Mouse (Mus musculus) hindbrain, embryonic 16.5 days (tissue): ENCODE measurements around the gene Mctp2. TPM values are rescaled to one million over a fixed set of nuclear protein-coding genes. Genes with fewer than 3 reads are reported as not detected.

ENCODE experiments used
- ATAC-seq: fragments of 200-750 bp; cut with Nextera tagmentation; 2 replicates; pipeline ENCODE4 v1.8.0; 2017; ENCODE audit warnings: moderate TSS enrichment, moderate library complexity
- H3K27ac ChIP-seq: fragments of 300-500 bp; sonication (generic); 2 replicates; pipeline ENCODE4 v1.5.1; 2014; ENCODE audit warnings: low read depth, mild to moderate bottlenecking, control low read depth, low read length, moderate library complexity
- H3K27me3 ChIP-seq: fragments of 300-500 bp; sonication (generic); replicated peaks from 2 replicates; pipeline ENCODE4 v1.6.1; 2014; ENCODE audit warnings: low read length; ENCODE audit not compliant: control insufficient read depth, insufficient read depth
- H3K36me3 ChIP-seq: fragments of 300-500 bp; sonication (generic); 2 replicates; pipeline ENCODE4 v1.6.1; 2014; ENCODE audit warnings: mild to moderate bottlenecking, low read length, moderate library complexity, mixed read lengths; ENCODE audit not compliant: control insufficient read depth, insufficient read depth
- H3K4me1 ChIP-seq: fragments of 300-500 bp; sonication (generic); 2 replicates; pipeline ENCODE4 v1.6.1; 2014; ENCODE audit warnings: low read depth, low read length; ENCODE audit not compliant: control insufficient read depth, insufficient read depth
- H3K4me2 ChIP-seq: fragments of 300-500 bp; sonication (generic); 2 replicates; pipeline ENCODE4 v1.6.1; 2014; ENCODE audit warnings: mild to moderate bottlenecking, low read length, control low read depth, moderate library complexity
- H3K4me3 ChIP-seq: fragments of 300-500 bp; sonication (generic); 2 replicates; pipeline ENCODE4 v1.5.1; 2014; ENCODE audit warnings: mild to moderate bottlenecking, low read length, control low read depth, moderate library complexity
- H3K9ac ChIP-seq: fragments of 300-500 bp; sonication (generic); 2 replicates; pipeline ENCODE4 v1.6.1; 2014; ENCODE audit warnings: low read depth, mild to moderate bottlenecking, control low read depth, low read length, moderate library complexity
- H3K9me3 ChIP-seq: fragments of 300-500 bp; sonication (generic); 2 replicates; pipeline ENCODE4 v1.6.1; 2014; ENCODE audit warnings: mild to moderate bottlenecking, low read length, moderate library complexity; ENCODE audit not compliant: control insufficient read depth
- WGBS: fragments of 180-500 bp; shearing (Covaris S2); extraction: QIAGEN DNeasy Blood & Tissue Kit; methylation state at CpG from one replicate; pipeline ENCODE4 v1.1.7; 2014; 5-methylcytosine and 5-hydroxymethylcytosine counted together
- polyA plus RNA-seq: library from polyadenylated mRNA; unstranded; fragments of >200 nt; fragmentation: Nextera tagmentation; extraction: Ambion mirVana; gene quantifications from 2 replicates; pipeline ENCODE4 v1.2.1, GENCODE M21; 2015

Gene Mctp2
- polyA plus RNA-seq, 1 experiment from 2014 or later: 0.74 TPM

DNA sequence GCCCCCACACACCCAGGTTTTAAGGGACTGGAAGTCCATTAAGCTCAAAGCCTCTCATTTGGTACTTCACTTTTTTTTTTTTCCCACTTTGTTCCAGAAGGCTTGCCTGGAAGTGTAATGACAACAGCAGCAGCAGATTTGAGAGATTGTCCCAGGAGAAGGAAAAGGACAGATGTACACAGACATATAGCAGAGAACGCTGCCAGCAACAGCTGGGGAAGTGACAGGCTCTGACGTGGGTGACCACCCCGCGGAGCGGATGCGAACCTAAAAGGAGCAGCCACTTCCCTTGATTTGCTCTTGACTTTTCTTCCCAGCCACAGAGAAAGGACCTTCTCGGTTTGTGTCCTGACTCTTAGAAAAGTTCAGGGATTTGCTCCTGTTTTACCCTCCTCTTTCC is 185.4 kb downstream of the Mctp2 start:
- WGBS: 77% methylated on average over 7 of the region's 7 CpGs
- Histone ChIP-seq H3K27ac (no peak overlapping the region), H3K27me3 (no peaks in the 10 kb centered on the region), H3K9me3 (no peaks in the 10 kb centered on the region), H3K36me3 (no peaks in the 10 kb centered on the region), H3K9ac (no peak overlapping the region), H3K4me3 (no peak overlapping the region), H3K4me1 (no peaks in the 10 kb centered on the region), H3K4me2 (no peak overlapping the region)
- ATAC-seq: no peak

DNA sequence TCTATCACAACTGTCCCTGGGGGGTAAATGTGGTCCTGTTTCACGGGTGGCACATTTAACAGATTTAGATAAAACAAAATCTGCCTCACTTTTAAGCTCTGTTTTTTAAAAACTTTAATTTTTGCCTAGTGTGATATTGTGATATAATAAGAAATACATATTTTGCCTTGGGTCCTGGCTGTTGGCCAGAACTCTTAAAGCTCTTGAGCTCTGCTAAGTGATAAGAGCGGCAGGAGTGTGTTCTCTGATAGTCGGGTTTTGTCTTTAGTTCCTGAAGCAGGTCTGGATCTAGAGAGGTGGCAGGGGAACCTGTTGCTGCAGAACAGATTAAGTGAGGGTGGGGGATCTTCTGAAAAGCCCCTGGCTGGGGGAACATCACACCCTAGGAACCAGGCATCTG is 186.7 kb downstream of the Mctp2 start:
- no peak overlapping the region for H3K4me2 ChIP-seq
- H3K9ac ChIP-seq: no peak overlapping the region
- no peaks in the 10 kb centered on the region for H3K9me3 ChIP-seq
- H3K36me3 ChIP-seq: no peaks in the 10 kb centered on the region
- H3K4me3 ChIP-seq: no peak overlapping the region
- no peak for ATAC-seq
- WGBS: 84% methylated on average over 3 of the region's 3 CpGs
- H3K4me1 ChIP-seq: no peaks in the 10 kb centered on the region
- no peak overlapping the region for H3K27ac ChIP-seq
- no peaks in the 10 kb centered on the region for H3K27me3 ChIP-seq

DNA sequence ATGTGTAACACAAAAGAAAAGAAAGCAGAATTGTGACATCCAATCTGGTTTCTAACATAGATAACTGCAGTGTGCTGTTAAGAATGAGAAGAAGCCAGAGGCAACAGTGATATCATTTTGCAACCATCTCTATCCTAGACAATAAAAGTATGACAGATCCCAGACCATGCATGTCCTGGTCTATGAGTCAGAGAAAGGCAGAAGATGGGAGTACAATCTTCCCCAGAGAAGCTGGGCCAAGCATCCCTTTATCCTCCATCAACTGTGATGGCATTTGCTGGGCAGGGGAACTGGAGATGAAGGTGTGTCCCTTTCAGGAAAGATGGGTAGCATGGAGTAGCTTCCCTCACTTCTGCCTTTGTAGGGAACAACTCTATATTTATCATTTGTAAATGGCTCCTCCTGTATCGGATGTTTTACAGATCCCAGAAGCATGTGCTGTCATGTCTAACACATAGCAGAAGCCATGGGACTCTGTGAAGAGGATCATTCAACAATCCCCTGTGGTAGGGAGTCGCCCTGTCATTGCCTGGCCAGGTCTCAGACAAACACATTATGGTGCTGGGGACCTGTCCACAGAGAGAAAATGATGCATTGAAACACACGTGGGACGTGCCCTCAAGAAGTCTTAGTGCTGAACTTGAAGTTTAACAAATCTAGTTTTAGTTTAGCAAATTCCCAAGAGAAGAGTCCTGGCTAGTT is 188.9 kb downstream of the Mctp2 start:
- Histone ChIP-seq H3K4me2 (no peak overlapping the region), H3K36me3 (no peaks in the 10 kb centered on the region), H3K9ac (no peak overlapping the region), H3K27me3 (no peaks in the 10 kb centered on the region), H3K27ac (no peak overlapping the region), H3K9me3 (no peaks in the 10 kb centered on the region), H3K4me1 (no peaks in the 10 kb centered on the region), H3K4me3 (no peak overlapping the region)
- ATAC-seq: no peak
- WGBS: 86% methylated on average over 4 of the region's 4 CpGs

DNA sequence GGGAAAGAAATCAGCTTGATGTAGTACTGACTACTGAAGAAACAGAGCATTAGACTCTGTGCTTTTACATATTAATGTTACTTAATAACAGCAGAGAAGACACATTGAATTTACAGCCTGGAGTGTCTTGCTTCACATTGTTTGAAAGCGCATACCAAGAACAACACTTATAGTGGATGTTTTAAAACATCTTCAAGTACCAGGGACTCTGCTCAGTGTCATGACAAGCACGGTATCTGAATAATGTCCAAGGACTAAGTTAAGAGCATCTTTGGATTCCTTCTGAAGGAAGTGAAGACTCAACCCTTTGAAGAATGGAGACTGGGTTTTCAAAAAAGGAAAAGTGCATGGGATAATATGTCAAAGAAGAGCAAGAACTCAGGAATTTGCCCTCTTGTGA is 191.3 kb downstream of the Mctp2 start:
- H3K4me1 ChIP-seq: no peaks in the 10 kb centered on the region
- H3K4me2 ChIP-seq: no peak overlapping the region
- WGBS: 87% methylated on average over 2 of the region's 2 CpGs
- no peak overlapping the region for H3K9ac ChIP-seq
- H3K36me3 ChIP-seq: no peaks in the 10 kb centered on the region
- no peak for ATAC-seq
- no peaks in the 10 kb centered on the region for H3K9me3 ChIP-seq
- H3K4me3 ChIP-seq: no peak overlapping the region
- no peaks in the 10 kb centered on the region for H3K27me3 ChIP-seq
- H3K27ac ChIP-seq: no peak overlapping the region

DNA sequence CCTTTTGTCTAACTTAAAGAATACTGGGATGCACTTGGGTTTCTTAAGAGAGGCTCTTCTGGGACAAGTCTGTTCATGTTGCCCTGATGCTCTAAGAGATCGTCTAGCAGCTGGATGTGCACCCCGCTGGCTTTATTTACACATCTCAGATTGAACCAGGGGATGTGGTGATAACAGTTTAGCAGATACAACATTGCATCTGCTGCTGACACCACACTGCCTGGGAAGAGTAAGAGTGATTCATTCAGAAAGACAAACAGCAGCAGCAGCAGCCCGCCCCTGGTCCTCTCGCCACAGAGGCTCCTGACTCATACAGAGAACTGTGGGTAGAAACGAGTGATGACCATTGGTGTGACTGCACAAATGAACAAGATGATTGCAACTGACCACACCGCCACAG is 195.8 kb downstream of the Mctp2 start:
- Histone ChIP-seq H3K9me3 (no peaks in the 10 kb centered on the region), H3K4me3 (no peak overlapping the region), H3K36me3 (no peaks in the 10 kb centered on the region), H3K27ac (no peak overlapping the region), H3K4me2 (no peak overlapping the region), H3K27me3 (no peaks in the 10 kb centered on the region), H3K9ac (no peak overlapping the region), H3K4me1 (no peaks in the 10 kb centered on the region)
- 65% methylated on average over 6 of the region's 6 CpGs for WGBS
- no peak for ATAC-seq

DNA sequence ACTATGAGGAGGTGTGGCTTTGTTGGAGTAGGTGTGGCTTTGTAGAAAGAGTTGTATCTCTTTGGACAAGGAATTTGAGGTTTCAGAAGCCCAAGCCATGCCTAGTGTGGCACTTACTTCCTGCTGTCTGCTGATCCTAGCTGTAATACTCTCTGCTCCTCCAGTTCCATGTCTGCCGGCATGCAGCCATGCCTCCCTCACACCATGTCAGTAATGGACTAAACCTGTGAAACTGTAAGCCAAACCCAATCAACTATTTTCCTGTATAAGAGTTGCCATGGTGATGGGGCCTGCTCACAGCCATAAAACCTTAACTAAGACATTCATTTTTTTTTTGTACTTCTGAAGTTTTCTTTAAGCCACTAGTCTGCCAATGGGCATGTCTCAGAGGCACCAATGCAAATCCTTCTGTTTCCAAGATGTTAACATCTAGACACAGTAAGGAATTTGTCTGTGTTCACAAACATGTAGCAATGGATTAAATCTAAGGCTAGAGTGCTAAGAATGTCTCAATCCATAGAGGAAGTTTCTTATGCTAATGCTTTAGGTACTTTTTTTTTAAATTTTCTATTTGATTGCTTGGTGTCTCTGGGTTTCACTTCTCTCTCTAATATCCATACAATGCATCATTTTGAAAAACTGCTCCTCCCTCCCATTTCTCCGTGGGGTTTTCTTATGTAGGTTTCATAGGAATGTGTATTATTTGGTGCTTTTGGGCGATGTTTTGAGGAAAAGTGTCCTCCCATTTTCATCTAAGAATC is 197.6 kb downstream of the Mctp2 start:
- H3K4me2 ChIP-seq: no peak overlapping the region
- H3K27me3 ChIP-seq: no peaks in the 10 kb centered on the region
- H3K9ac ChIP-seq: no peak overlapping the region
- H3K9me3 ChIP-seq: no peaks in the 10 kb centered on the region
- no peak for ATAC-seq
- no peaks in the 10 kb centered on the region for H3K36me3 ChIP-seq
- no peak overlapping the region for H3K4me3 ChIP-seq
- no peak overlapping the region for H3K27ac ChIP-seq
- 86% methylated on average over 3 of the region's 3 CpGs for WGBS
- no peaks in the 10 kb centered on the region for H3K4me1 ChIP-seq

DNA sequence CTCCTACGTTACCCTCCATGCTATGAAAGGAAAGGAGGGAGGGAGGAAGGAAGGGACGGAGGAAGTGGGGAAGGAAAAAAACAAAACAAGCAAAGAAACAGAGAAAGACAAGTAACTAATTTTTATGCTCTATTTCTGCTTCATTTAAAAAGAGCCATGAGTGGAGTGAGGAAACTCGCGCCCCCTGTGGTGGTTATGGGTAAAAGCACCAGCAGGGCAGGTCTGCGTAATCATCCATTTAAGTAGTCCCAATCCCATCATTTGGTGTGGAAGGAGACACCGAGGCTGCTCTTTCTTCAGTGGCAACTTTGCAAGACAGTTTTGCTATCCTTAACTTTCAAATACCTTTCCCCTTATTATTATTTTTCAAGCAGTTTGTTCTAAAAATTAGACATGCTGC is 202.2 kb downstream of the Mctp2 start:
- Histone ChIP-seq H3K36me3 (no peaks in the 10 kb centered on the region), H3K27ac (no peak overlapping the region), H3K4me2 (no peak overlapping the region), H3K4me3 (no peak overlapping the region), H3K9ac (no peak overlapping the region), H3K27me3 (no peaks in the 10 kb centered on the region), H3K4me1 (no peaks in the 10 kb centered on the region), H3K9me3 (no peaks in the 10 kb centered on the region)
- ATAC-seq: no peak
- 49% methylated on average over 6 of the region's 6 CpGs for WGBS

DNA sequence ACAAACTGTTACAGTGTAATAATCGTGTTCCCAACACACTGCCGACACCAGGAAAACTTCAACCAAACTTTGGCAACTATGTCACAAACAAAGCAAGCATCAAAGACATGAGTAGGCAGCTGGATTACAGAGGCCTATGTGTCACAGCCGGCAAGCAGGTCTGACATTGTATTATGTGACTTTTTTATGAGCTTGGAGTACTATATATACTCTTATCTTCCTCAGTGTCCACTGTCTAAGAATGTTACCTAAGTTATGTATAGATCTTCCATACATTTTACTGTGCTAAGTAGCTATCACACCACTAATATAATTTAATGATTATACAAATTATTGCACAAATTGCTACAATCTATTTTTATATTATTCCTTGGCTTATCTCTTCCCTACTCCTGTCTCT is 202.8 kb downstream of the Mctp2 start:
- H3K4me1 ChIP-seq: no peaks in the 10 kb centered on the region
- H3K27ac ChIP-seq: no peak overlapping the region
- no peaks in the 10 kb centered on the region for H3K36me3 ChIP-seq
- 87% methylated on average over 3 of the region's 3 CpGs for WGBS
- no peak overlapping the region for H3K4me3 ChIP-seq
- H3K27me3 ChIP-seq: no peaks in the 10 kb centered on the region
- no peak overlapping the region for H3K4me2 ChIP-seq
- H3K9ac ChIP-seq: no peak overlapping the region
- no peaks in the 10 kb centered on the region for H3K9me3 ChIP-seq
- no peak for ATAC-seq

DNA sequence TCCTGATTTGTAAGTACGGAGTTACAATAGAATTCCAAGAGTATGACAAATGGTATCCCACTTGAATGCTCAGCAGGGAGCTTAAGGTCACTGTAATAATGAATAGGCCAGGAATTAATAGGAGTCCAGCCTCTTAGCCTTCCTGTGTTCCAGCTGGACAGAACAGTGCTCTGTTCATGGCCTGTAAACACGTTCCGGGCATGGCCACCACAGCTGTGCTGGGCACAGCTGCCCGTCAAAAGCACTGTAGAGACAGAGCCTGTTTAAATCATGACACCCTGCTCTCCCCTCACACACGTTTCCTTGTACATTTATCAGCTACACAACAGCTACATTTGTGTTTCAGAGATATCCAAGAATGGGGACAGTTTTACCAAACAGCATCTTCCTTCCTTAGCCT is 205.7 kb downstream of the Mctp2 start:
- Histone ChIP-seq H3K27me3 (no peaks in the 10 kb centered on the region), H3K9ac (no peak overlapping the region), H3K27ac (no peak overlapping the region), H3K4me1 (no peaks in the 10 kb centered on the region), H3K4me2 (no peak overlapping the region), H3K36me3 (no peaks in the 10 kb centered on the region), H3K9me3 (no peaks in the 10 kb centered on the region), H3K4me3 (no peak overlapping the region)
- ATAC-seq: peak; percentile 54; the same call in 1 of the 2 replicates
- WGBS: 54% methylated on average over 5 of the region's 5 CpGs
